Mouse (Mus musculus): ENCODE measurements around the gene Tldc2. TPM values are rescaled to one million over a fixed set of nuclear protein-coding genes. Genes with fewer than 3 reads are reported as not detected.
A peak's percentile ranks its signal among the peaks of the same experiment; 100 is the strongest.

Tldc2 gene
- polyA plus RNA-seq, 1 experiment: not detected

DNA sequence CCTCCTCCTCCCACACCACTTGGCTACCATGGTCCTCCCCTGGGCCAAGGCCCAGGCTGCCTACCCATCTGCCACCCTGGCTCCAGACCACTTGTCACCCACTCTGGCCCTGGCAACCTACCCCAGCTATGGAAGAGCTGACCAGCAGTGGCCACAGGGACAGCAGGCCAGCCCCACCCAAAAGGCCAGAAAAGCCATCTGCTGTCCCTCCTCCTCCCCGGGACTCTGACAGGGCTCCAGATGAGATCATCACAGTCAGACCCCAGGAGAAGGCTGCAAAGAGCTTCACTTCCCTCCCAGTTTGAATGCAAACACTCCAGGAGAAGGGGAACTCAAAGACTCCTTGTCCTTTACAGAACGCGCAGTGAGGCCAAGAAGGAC, 17.5 kb upstream of the Tldc2 start:
- H3K4me3 ChIP-seq (ENCODE audit: insufficient read depth, low read depth, low read length): no peak overlapping the region
- H3K4me1 ChIP-seq (ENCODE audit: control insufficient read depth, insufficient read depth, insufficient read length, low read length): peaks cover 81% of the 10 kb centered on the region
- peak overlapping the region; percentile 74 for H3K27ac ChIP-seq (replicated peaks; ENCODE audit: low read depth, low read length)

DNA sequence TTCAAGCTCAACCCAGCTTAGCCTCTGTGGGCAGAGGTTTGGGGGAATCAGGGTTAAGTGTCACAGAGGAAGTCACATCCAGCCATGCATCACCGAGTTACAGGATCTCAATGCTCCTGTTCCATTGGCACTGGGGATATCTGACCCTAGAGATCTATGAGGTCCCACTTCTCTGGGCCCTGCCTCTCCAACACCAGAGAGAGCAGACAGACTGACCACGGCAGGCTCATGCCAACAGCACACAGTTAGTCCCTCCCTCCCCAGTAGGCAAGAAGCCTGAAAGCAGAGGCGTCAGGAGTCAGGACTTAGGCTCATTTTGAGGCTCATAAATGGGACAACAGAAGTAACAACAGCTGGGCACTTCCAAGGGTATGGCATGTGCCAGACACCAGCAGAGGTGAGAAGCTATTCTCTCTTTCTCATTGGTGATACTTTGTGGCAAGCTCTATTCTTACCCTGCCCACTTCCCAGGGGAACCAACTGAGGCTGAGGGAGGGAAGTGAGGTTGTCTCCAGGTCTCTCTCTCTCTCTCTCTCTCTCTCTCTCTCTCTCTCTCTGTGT, 17.0 kb upstream of the Tldc2 start:
- Histone ChIP-seq H3K27ac (replicated peaks; ENCODE audit: low read depth, low read length) (peak overlapping the region; percentile 74), H3K4me1 (ENCODE audit: control insufficient read depth, insufficient read depth, insufficient read length, low read length) (peaks cover 80% of the 10 kb centered on the region), H3K4me3 (ENCODE audit: insufficient read depth, low read depth, low read length) (no peak overlapping the region)

DNA sequence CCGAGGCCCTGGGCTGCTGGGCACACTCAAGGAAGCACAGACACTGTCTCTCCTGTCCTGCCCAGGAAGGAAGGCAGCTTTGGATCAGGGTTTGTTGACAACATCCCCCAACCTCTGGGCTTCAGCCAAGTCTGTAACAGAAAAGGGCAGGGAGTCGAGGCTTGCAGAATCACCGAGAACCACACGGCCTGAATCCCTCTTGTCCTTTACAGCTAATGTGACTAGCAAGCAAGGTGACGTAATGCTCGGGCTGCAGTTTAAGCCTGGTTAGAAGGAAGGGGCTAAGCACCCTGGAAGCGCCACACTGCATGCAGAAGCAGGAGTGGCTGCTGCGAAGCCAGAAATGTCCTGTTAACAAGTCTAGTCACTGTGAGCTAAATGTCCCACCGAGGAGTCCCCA, 16.5 kb upstream of the Tldc2 start:
- H3K4me3 ChIP-seq (ENCODE audit: insufficient read depth, low read depth, low read length): no peak overlapping the region
- peak overlapping the region; percentile 74 for H3K27ac ChIP-seq (replicated peaks; ENCODE audit: low read depth, low read length)
- H3K4me1 ChIP-seq (ENCODE audit: control insufficient read depth, insufficient read depth, insufficient read length, low read length): peaks cover 76% of the 10 kb centered on the region

DNA sequence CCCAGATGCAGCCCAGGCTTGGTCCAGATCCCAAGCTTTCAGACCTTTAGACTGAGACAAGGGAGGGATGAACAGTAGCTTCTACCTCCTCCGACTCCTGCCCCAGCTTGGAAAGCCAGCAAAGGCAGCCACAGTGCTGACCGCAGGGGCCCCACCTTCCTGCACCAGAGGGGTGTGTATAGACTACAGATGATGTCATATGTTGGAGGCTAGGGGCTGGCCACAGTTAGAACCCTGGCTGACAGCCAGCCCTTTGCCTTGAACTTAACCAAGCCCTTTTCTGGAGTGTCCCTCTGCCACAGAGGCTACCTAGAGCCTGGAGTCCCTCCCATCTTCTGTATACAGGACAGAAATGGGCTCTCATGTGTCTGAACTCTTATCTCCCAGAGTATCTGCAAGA, 15.3 kb upstream of the Tldc2 start:
- Histone ChIP-seq H3K27ac (replicated peaks; ENCODE audit: low read depth, low read length) (peak overlapping the region; percentile 74), H3K4me3 (ENCODE audit: insufficient read depth, low read depth, low read length) (no peak overlapping the region), H3K4me1 (ENCODE audit: control insufficient read depth, insufficient read depth, insufficient read length, low read length) (peaks cover 77% of the 10 kb centered on the region)

DNA sequence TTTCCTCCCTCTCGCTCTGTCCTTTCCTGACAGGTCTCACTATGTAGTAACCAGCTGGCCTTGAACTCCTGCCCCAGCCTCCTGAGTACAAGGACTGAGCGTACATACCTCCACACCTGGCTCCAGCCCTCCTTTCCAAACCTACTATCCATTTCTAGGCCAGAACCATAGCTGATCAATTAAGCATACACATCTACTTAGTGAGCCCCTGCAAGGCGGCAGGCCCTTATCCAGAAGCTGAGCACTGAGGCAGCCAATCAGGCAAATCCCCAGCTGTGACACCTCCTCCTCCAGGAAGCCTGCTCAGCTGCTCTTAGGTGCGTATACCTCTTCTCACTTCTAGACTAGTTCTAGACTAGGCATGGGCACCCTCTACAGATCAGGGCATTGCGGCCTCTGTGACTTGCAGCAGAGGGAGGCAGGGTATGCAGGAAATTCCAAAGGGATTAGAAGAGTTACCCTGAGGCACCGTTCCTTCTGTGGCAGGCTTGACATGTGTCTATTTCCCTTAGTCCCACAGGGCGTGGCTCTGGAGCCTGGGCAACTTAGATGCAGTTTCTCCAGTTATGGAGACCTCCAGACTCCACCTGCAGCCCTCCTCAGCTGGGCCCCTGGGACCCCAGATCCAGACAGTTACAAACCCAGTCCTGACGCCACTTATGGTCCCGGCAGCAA, 14.4 kb upstream of the Tldc2 start:
- H3K27ac ChIP-seq (replicated peaks; ENCODE audit: low read depth, low read length): peak overlapping the region; percentile 74
- H3K4me3 ChIP-seq (ENCODE audit: insufficient read depth, low read depth, low read length): no peak overlapping the region
- H3K4me1 ChIP-seq (ENCODE audit: control insufficient read depth, insufficient read depth, insufficient read length, low read length): peaks cover 76% of the 10 kb centered on the region

DNA sequence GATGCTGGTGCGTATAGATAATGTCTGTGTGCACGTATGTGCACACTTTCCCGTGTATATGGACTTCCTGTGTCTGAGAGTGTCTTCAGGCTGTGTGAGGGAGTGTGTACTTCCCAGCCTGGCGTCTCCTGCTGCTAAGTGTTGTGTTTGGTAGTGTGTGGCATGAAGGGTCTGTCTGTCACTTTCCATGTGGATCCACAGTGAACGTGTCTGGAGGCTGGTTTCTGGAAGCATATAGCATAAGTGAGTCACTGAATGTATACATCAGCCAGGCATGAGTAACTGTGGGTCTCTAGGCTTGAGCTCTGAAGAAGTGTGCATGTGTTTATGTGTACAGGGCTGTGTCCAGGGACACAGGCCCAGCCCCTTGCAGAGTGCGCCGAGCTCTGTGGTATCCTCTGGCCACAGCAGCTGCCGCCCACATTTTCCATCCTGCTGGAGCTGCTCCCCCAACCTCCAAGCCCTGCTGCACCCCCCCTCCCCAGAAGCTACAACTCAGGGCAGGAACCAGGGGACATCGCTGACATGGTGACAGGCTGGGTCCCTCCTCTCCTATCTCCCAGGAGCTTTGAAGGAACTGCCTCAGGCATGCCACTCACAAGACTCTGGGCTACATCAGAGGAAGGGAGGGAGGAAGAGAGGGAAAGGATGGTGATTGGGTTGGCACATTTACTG, 13.3 kb upstream of the Tldc2 start:
- H3K4me1 ChIP-seq (ENCODE audit: control insufficient read depth, insufficient read depth, insufficient read length, low read length): peaks cover 76% of the 10 kb centered on the region
- H3K27ac ChIP-seq (replicated peaks; ENCODE audit: low read depth, low read length): no peak overlapping the region; the same call in 1 of the 2 replicates
- no peak overlapping the region for H3K4me3 ChIP-seq (ENCODE audit: insufficient read depth, low read depth, low read length)

DNA sequence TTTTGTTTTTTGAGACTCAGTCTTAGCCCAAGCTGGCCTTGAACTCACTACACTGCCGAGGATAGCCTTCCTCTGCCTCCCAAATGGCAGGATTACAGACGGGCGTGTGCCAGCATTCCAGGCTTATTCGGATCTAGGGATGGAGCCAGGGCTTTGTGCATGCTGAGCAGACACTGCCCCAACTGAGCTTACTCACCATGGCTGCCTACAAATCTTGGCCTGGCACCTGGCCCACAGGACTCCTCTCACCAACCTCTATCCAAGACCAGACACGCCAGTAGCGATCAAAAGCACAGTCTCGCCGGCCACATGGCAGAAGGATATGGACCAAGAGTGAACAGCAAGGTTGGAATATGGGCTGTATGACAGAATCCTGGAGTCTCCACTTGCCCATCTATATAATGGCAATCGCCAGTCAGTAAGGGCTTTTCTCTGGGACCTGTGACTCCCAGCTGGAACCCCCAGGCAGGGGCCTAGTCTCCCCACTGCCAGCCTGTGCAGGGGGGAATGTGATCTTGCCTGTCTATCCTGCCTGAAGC, 12.6 kb upstream of the Tldc2 start:
- Histone ChIP-seq H3K27ac (replicated peaks; ENCODE audit: low read depth, low read length) (peak overlapping the region; percentile 35), H3K4me3 (ENCODE audit: insufficient read depth, low read depth, low read length) (peak overlapping the region; percentile 6; the same call in 1 of the 2 replicates), H3K4me1 (ENCODE audit: control insufficient read depth, insufficient read depth, insufficient read length, low read length) (peaks cover 69% of the 10 kb centered on the region)

DNA sequence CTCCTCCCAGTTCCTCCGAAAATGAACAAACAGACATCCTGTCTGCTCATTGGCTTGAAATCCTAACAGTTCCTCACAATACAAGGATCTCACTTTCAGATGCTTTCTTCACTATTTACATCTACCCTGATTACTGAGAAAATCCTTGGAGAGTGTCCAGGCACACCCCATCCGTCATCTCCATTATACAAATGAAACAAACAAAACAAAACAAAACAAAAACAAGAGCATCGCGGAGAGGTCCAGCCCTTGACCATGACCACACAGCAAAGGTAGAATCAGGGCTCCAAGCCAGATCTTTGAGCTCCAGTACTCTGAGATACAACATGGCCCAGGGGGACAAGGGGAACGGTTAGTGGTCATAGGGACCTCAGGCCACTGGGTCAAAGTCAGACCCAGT, 12.1 kb upstream of the Tldc2 start:
- Histone ChIP-seq H3K4me1 (ENCODE audit: control insufficient read depth, insufficient read depth, insufficient read length, low read length) (peaks cover 64% of the 10 kb centered on the region), H3K27ac (replicated peaks; ENCODE audit: low read depth, low read length) (peak overlapping the region; percentile 48), H3K4me3 (ENCODE audit: insufficient read depth, low read depth, low read length) (0 out of 2 replicates have a peak overlapping the region, but pooled peaks have one; percentile 6)

DNA sequence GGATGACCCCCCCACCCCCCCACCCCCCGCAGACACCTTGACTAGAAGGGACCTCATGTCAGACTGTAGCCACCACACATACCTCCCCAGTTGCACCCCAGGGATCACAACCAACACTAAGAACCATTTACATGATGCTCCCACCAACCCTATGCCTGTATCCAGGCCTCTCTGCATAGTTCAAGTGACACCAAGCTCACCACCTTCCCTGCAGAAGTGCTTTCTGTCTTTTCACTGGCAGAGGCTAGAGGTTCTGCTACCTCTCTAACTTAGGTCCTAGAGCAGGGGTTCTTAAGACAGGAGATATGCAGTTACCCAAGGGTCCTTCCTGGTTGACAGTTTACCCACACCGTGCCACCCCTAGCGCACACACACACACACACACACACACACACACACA, 11.6 kb upstream of the Tldc2 start:
- H3K4me1 ChIP-seq (ENCODE audit: control insufficient read depth, insufficient read depth, insufficient read length, low read length): peaks cover 61% of the 10 kb centered on the region
- peak overlapping the region; percentile 50 for H3K27ac ChIP-seq (replicated peaks; ENCODE audit: low read depth, low read length)
- H3K4me3 ChIP-seq (ENCODE audit: insufficient read depth, low read depth, low read length): peak overlapping the region; percentile 19

DNA sequence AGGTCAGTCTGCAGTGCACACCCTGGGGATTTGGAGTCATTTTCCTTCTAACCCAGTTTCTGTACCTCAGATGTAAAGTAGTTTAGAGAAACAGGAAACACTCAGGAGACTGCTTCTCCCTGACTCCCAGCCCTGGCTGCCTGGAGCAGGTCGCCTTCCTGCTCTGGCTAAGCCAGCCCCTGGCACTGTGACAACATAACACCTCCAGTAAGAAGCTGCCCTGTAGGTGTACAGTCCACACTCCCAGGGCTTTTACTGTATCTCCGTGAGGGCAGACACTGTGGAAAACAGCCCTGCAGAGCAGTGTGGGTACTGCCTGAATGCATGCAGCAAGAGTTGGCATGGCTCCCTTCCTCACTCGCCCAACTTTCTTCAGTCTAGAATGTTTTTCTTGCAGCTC, 11.2 kb upstream of the Tldc2 start:
- Histone ChIP-seq H3K4me3 (ENCODE audit: insufficient read depth, low read depth, low read length) (peak overlapping the region; percentile 75), H3K27ac (replicated peaks; ENCODE audit: low read depth, low read length) (peak overlapping the region; percentile 85), H3K4me1 (ENCODE audit: control insufficient read depth, insufficient read depth, insufficient read length, low read length) (peaks cover 56% of the 10 kb centered on the region)

DNA sequence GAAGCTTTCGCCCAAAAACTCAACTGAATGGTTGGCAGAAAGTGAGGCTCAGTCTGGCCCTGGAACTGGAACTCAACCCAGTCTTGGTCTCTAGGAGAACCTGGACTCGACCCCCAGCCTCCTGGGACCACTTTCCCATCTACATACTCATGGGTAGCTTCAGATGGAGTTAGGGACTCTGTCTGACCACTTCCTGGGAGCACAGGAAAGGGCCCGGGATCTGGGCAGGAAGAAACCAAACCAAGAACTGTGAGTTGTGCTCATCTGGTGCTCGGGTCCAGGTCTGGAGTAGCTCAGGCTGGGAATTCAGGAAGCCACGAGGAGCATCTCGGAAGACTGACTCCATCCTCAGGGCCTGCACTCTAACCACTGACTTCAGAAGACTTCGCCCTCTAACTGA, 10.3 kb upstream of the Tldc2 start:
- Histone ChIP-seq H3K27ac (replicated peaks; ENCODE audit: low read depth, low read length) (peak overlapping the region; percentile 85), H3K4me3 (ENCODE audit: insufficient read depth, low read depth, low read length) (peak overlapping the region; percentile 75), H3K4me1 (ENCODE audit: control insufficient read depth, insufficient read depth, insufficient read length, low read length) (peaks cover 48% of the 10 kb centered on the region)

DNA sequence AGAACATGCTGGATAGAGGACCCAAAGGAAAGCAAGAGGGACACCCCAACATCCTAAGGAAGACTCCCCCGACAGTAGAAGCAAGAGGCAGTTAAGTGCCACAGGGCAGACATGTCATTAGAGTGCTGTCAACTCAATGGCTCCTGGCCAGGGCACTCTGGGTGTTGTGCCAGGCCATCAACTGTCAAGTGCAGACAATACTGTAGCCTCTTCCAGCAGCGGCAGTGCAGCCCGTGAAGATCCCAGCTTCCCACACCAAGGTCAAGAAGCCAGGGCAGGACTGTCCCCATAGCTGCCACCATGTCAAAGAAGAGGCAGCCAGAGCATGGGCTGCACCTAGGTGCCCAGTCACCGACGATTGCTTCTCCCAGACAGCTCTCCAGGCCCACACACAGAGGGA, 9.7 kb upstream of the Tldc2 start:
- Histone ChIP-seq H3K27ac (replicated peaks; ENCODE audit: low read depth, low read length) (peak overlapping the region; percentile 85), H3K4me3 (ENCODE audit: insufficient read depth, low read depth, low read length) (peak overlapping the region; percentile 75), H3K4me1 (ENCODE audit: control insufficient read depth, insufficient read depth, insufficient read length, low read length) (peaks cover 42% of the 10 kb centered on the region)

DNA sequence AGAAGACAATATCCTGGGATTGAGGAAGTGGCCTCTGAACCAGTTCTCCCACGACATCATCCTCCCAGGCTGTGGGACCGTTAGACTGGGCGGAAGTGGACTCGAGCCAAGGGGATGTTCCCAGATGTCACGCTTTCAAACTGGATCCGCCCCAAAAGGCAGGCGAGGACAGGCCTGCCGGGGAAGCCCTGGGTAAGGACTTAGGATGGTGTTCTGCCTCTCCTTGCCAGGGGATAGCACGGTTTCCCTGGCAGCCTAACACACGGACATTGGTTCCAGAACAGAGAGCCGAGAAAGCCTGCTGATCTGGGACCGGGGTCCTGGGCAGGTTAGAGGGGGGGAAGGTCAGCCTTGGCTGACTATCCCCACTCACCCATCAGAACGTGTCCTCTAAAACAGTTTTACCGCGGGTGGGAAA, 9.2 kb upstream of the Tldc2 start:
- H3K4me1 ChIP-seq (ENCODE audit: control insufficient read depth, insufficient read depth, insufficient read length, low read length): peaks cover 38% of the 10 kb centered on the region
- H3K27ac ChIP-seq (replicated peaks; ENCODE audit: low read depth, low read length): peak overlapping the region; percentile 85
- peak overlapping the region; percentile 75 for H3K4me3 ChIP-seq (ENCODE audit: insufficient read depth, low read depth, low read length)

DNA sequence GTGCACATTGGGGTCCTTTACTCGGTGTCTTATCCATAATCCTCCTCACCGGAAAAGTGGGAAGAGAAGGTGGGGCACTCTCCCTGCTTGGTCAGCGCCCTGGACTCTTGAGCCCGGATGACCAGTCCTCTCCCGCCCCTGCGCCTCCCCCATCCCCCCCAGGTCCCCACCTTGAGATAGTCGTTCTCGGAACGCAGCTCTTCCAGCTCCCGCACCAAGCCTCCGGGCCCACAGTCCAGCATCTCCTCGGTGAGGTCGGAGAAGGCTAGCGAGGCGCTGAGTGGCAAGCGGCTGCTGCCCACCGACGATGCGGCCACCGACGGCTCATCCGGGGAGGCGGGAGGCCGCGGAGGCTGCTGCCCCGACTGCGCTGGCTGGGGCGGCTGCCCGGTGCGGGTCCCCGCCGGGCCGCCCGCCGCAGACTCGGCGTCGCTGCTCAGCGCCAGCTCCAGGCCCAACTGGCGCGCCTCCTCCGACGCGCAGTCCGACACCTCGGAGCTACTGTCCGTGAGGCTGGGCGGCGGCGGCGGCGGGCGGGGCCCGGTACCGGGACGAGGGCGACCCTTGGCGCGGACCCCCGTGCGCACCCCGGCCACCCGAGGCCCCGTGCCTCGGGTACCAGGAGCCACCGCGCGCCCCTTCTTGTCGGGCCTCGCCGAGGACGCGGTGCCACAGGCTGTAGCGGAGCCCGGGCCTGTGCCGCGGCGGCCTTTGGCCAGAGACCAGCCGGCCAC, 8.6 kb upstream of the Tldc2 start:
- peak overlapping the region; percentile 75 for H3K4me3 ChIP-seq (ENCODE audit: insufficient read depth, low read depth, low read length)
- peak overlapping the region; percentile 81 for H3K27ac ChIP-seq (replicated peaks; ENCODE audit: low read depth, low read length)
- H3K4me1 ChIP-seq (ENCODE audit: control insufficient read depth, insufficient read depth, insufficient read length, low read length): peaks cover 32% of the 10 kb centered on the region

Data from brown adipose tissue, adult 24 weeks (tissue).